Mouse (Mus musculus): Measurements from ENCODE around the gene Islr2.

Gene Islr2

DNA sequence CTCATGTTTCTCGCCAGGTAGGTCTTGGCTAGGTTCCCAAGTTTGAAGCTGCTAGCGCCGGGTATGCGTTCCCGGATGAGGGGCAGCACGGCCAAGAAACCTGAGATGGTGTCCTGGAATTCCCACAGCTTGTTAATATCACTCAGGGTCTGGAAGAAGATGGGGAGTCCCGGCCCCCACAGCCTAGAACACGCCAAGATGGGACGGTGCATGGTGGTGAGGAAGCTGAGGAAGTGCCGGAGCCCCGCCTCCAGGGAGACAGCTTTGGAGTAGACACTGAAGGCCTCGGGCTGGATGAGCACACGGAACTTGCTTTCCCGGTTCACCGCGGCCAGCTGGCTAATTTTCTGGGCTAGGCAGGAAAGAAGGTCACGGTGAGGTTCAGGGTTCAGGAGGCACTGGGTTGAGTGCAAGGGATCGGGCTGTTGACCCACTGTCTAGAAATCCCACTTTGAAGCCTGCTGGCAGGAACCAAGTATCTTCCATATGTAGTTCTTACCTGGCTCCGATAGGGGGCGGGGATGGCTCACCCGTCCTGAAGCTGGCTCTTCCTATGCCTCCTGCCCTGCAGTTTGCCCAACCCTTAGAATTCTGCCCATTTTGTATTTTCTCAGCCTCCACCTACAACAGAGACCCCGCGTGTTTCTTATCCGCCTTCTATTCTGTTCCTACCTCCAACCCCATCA lies 16.2 kb upstream of the Islr2 start:
- peak; percentile 23 for DNase-seq (ENCODE audit: inconsistent ontology term)

DNA sequence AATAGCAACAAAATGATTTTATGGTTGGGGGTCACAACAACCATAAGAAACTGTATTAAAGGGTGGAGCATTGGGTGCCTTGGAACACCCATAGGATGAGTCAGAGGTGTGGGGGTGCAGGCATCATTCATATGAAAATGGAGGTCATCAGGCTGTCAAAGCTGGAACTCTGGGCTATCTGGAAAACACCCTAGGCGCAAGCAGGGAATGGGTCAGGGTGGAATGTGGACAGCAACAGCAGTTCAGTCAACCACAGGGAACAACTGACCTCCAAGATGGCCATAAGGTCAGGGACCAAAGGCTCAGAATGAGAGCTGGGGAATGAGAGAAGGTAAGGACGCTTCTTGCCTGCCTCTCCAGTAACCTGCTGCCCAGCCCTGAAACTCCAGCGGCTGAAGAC lies 14.4 kb upstream of the Islr2 start:
- no peak for DNase-seq (ENCODE audit: inconsistent ontology term)

- DNase-seq (ENCODE audit: inconsistent ontology term), result peak; percentile 16
Measured at GRCm38 (mm10) chr9:58216402-58216801, 12.3 kb upstream of the Islr2 start.

- DNase-seq (ENCODE audit: inconsistent ontology term), result peak; percentile 83
Measured at GRCm38 (mm10) chr9:58214519-58215180, 10.5 kb upstream of the Islr2 start.

GRCm38 (mm10) chr9:58213865-58214264 lies 9.7 kb upstream of the Islr2 start:
- DNase-seq (ENCODE audit: inconsistent ontology term), result no peak

DNA sequence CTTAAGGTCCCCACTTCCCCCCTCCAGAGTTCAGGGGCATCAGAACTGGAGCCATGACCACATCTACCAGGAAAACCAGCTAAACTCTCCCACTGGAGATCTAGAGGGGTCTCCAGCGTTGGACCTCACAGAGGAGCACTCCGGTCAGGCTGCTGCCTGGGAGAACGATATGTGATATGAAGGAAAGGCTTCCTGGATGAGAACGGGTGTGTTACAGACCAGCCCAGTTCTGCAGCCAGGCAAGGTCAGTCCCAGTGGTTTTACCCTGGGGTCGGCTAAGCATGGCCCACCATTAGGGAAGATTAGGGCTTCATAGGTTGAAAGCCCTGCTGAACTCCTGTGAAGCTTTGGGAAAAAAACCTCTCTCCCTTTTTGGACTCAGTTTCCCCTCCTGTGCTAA lies 9.3 kb upstream of the Islr2 start:
- no peak for DNase-seq (ENCODE audit: inconsistent ontology term)

GRCm38 (mm10) chr9:58210304-58210627 lies 6.1 kb upstream of the Islr2 start:
- no peak for DNase-seq (ENCODE audit: inconsistent ontology term)

DNA sequence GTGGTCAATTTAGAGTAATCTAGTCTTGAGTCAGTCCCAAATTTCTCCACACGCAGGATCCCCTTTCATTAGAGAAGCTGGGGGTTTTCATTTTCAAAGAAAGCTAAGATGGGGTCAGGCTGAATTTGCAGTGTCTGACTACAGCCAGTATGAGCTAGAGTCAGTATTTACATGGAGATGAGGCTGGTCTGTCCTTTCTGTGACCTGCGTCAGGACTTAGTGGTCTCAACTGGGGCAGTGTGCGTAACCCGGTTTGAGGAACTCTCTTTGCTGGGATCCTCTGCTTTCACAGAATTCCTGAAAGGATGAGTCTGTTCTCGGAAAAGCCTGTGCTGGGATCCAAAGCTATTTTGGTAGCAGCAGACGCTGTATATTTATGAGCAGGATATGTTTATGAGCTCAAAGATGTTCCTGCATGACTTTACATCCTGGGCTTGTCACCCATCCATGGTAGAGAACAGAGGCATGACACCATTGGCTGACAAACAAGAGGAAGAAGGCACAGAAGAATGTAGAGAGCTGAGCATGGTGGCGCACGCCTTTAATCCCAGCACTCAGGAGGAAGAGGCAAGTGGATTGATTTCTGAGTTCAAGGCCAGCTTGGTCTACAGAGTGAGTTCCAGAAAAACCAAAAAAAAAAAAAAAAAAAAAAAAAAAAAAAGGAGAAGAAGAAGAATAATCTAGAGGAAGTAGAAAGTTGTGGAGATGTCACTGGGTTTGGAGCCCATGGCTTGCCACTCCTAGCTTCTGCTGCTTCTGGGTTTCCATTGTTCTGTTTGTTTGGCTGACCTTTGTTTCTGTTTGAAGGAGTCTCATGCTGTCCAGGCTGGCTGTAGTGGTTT lies 5.6 kb upstream of the Islr2 start:
- no peak for DNase-seq (ENCODE audit: inconsistent ontology term)

DNA sequence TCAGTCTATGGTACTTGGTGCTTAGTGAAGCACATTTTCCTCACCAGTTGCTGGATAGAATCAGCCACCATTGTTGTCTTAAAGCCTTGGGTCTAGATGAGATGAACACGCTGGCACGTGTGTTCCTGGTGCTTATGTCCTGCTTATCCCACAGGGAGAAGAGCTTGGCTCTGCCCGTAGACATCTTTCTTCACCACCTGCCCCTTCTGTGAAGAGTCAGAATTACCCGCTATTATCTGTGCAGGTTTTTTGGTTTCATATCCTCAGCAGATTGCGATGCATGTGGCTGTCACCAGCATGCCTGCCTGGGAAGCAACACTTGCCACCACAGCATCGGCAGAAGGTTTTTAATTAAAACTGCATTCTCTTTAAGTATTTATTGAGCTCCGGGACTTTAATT lies 1.9 kb upstream of the Islr2 start:
- DNase-seq (ENCODE audit: inconsistent ontology term), result no peak

- peak; percentile 86 for DNase-seq (ENCODE audit: inconsistent ontology term)
Measured at GRCm38 (mm10) chr9:58204448-58205000, 405 bp upstream of the Islr2 start.

DNA sequence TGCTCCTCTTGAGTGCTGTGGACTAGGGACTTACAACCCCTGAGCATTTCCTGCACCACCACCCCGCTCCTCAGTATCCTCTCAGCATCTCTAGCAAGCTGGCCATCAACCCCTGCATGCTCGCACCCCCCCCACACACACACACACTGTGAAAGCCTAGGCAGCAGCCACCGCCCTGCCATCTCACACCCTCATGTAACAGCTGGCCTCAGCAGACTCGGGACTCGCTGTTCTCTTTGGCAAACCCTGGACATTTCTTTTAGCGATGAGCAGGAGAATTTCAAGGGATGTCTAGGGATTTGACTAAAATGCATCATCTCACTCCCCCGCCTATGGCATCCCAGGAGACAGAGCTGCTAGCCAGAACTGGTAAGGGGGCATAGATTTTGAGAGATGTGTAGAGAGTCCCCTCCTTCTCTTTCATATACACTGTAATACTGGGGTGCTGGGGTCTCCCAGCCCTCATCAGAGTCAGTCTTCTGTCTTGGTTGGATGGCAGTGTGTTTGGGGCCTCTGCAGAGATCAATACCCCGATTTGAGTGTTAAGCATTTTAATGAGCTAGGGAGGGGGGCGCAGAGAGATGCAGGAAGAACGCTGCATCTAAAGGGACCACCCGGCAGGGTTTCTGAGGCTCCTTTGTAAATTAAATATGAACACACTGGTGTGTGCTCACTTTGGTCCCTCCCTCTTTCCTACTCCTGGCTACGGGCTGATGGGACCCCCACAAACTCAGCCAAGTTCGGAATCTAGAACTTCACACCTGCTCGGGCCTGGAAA lies 1.3 kb downstream of the Islr2 start:
- DNase-seq (ENCODE audit: inconsistent ontology term), result no peak

DNA sequence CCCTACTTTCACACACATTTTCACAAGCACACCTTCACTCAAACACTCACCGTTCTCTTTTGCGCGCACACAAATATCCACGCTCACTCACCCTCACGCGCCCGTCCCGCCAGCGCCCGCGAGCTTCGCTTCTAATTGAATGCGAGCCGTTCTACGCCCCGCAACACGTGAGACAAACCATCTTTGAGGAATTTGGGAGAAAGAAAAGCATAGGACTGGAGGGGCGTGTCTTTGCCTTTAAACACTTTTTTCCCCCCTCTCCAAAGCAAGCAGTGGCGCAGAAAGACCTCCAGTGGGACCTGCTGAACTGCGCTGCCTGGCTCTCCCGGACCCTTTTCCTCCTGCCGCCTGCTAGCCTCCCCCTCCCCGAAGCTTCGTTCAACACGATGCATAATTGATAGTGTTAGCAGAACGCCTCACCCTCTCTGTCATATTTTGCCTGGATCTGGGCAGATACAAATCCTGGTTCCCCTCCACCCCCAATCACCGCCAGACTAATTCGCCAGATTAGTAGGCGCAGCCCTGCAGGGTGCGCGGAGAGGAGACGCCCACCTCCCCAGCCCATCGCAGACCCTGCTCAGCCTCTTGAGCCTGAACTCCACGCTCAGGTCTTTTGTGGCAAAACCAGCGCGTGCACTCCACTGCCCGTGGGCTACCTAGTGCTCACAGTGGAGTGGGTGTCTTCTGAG lies 2.1 kb downstream of the Islr2 start:
- DNase-seq (ENCODE audit: inconsistent ontology term), result peak; percentile 16

DNA sequence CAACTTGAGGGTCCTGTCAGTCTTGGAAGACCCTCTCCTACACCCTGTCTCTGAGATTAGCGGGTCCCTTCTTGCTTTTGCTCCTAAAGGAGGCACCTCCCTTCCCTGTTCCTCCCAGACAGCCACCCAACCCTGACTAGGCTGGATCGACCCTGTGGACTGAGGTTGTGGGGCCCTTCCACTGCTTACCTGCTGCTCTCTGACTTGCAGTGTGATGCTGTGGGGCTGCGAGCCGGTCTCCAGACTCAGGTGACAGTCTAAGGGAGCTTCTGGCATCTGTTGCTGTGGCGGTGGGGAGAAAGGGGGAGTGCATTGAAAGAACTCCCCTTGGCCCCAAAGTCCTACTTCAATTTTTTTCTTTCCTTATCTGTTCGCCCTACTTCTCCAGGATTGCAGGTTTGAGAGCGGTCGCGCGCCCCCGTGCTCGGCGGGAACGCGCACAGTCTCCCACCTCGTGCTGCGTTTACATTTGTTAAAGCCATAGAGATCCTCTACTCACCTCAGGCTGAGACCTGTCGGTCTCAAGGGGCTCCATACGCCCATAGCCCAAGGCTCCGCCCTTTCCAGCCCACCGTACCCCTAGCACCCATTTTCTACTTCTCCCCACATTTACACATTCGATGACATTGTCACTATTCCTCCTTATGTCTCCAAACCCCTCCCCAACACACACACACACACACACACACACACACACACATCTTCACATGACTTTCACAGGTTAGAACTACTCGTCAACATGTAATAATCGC lies 2.9 kb downstream of the Islr2 start:
- DNase-seq (ENCODE audit: inconsistent ontology term), result no peak

DNA sequence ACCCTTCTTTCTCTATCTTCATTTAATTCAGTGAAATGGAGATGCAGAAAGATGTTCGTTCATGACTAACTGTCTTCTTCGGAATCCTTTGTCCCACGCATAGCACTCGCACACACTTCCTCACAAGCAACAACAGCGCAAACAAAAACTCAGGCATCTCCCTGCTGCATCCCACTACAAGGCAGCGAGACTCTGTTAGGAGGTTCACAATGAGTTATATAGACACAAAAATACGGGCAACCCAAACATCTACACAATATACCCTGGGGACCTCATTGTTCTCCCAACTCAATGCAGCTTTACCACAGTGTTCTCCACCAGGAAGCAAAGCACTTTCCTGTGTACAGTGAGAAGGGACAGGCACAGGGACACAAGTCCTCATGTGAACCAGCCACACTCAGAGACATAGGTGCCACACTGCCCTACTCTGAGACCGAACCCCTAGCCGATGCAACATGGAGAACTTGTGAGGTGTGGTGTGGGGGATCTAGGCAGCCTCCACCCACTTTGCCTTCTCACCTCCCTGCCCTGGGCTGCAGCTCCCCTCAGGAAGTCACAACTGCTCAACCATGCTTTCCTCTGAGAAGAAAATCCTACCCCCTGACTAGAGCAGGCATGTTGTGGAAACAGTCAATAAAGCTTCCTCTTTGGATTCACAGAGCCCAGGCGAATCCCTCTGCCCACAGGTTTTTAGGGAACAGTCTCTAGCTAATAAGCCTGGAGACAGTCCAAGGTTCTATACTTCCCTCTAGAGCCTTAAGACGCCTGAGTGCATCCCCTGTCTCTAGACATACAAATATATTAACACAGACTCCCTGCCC lies 3.6 kb downstream of the Islr2 start:
- no peak for DNase-seq (ENCODE audit: inconsistent ontology term)

- DNase-seq (ENCODE audit: inconsistent ontology term), result no peak
Measured at GRCm38 (mm10) chr9:58199381-58200269, 4.5 kb downstream of the Islr2 start.

- DNase-seq (ENCODE audit: inconsistent ontology term), result peak; percentile 19
Measured at GRCm38 (mm10) chr9:58198801-58199371, 5.2 kb downstream of the Islr2 start.

- DNase-seq (ENCODE audit: inconsistent ontology term), result peak; percentile 44
Measured at GRCm38 (mm10) chr9:58197781-58198701, 6.1 kb downstream of the Islr2 start.
